Mouse (Mus musculus) neutrophil, adult 5-6 weeks (primary cell): Measurements from ENCODE around the gene Col8a1. TPM values are rescaled to one million over a fixed set of nuclear protein-coding genes. Genes with fewer than 3 reads are reported as not detected.

Experiments
- ATAC-seq: fragments of 151-379, 151-347 bp; 2 replicates; pipeline ENCODE4 v1.8.0; 2017; ENCODE audit warnings: mild to moderate bottlenecking, moderate TSS enrichment; ENCODE audit not compliant: insufficient number of reproducible peaks, poor library complexity, low FRiP score, severe bottlenecking; ENCODE audit errors: extremely low read depth
- total RNA-seq: library from RNA; stranded (forward); fragments of 200-1000 nt; gene quantifications from 2 replicates; pipeline ENCODE4 v1.2.3, GENCODE M21; 2017

Col8a1 gene
- total RNA-seq, 1 experiment from 2014 or later = not detected

- no peak for ATAC-seq
Measured at GRCm38 (mm10) chr16:57575764-57576388, 178.7 kb downstream of the Col8a1 start.

Other genes starting within 250 kb of the Col8a1 start
- gene Cmss1, start 147.9 kb downstream of the Col8a1 start, total RNA-seq = 2.6 and 9.6 TPM in 2 replicates